Mouse (Mus musculus) cerebellum, adult 2 months (tissue): ENCODE measurements around the gene 1700013F07Rik. TPM values are rescaled to one million over a fixed set of nuclear protein-coding genes. Genes with fewer than 3 reads are reported as not detected.

Experiments used
- DNase-seq, 2 experiments: peaks; one replicate each; pipeline ENCODE4 v3.0.0; 2021
- H3K27ac ChIP-seq: fragments of 200-500 bp; 2 replicates; pipeline ENCODE4 v1.5.1; 2012; ENCODE audit warnings: low read length, control low read depth, inconsistent platforms; ENCODE audit not compliant: insufficient read depth
- H3K27me3 ChIP-seq: fragments of 200-500 bp; 2 replicates; pipeline ENCODE4 v1.6.1; 2012; ENCODE audit warnings: inconsistent platforms, mild to moderate bottlenecking, low read length, moderate library complexity; ENCODE audit not compliant: control insufficient read depth, insufficient read depth
- H3K4me1 ChIP-seq: fragments of 200-500 bp; 2 replicates; pipeline ENCODE4 v1.6.1; 2011; ENCODE audit warnings: low read length; ENCODE audit not compliant: control insufficient read depth, insufficient read depth
- H3K4me3 ChIP-seq: fragments of 200-500 bp; replicated peaks from 2 replicates; pipeline ENCODE3; 2011; ENCODE audit warnings: mild to moderate bottlenecking, low read depth, low read length, control low read depth; ENCODE audit not compliant: insufficient read depth
- CTCF ChIP-seq: fragments of 200-500 bp; IDR thresholded peaks from 2 replicates; pipeline ENCODE4 v1.5.1; 2011; ENCODE audit warnings: low read depth, mild to moderate bottlenecking, control low read depth, low read length, moderate library complexity, borderline replicate concordance; ENCODE audit not compliant: insufficient read depth
- POLR2A ChIP-seq: fragments of 200-500 bp; IDR thresholded peaks from 2 replicates; pipeline ENCODE4 v1.6.1; 2011; ENCODE audit warnings: low read length, control low read depth, borderline replicate concordance; ENCODE audit not compliant: insufficient read depth
- WGBS: fragments of 180-500 bp; shearing (Covaris S2); methylation state at CpG from one replicate; pipeline ENCODE4 v1.1.7; 2018; 5-methylcytosine and 5-hydroxymethylcytosine counted together
- polyA plus RNA-seq: library from polyadenylated mRNA; depleted of rRNA; stranded (reverse); fragments of >200 nt; gene quantifications from 2 replicates; pipeline ENCODE4 v1.2.3, GENCODE M21; 2012

Gene 1700013F07Rik
- polyA plus RNA-seq, 1 experiment, result 0.75 TPM

DNA sequence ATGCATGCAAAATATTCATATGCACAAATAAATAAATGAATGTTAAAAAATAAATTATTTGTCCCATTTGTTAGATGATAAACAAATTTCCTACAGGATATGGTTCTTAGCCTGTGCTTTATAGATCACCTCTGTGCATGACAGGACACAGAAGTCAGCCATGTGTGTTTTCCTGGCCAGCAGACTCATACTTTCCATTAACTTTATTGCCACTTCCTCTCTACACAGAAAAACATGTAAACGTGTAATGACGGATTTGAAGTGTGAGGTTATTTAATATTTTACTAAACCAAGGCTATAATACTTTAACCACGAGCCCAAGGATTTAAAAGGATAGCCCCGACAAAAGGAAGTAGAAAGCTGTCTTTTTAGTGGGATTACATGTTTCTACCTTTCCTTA is 30.0 kb upstream of the 1700013F07Rik start:
- Histone ChIP-seq H3K4me1 (peaks cover 3% of the 10 kb centered on the region; the same call in 1 of the 2 replicates), H3K27ac (no peak overlapping the region), H3K4me3 (no peak overlapping the region), H3K27me3 (no peaks in the 10 kb centered on the region; the same call in 1 of the 2 replicates)
- 92% methylated on average over 4 of the region's 4 CpGs for WGBS
- DNase-seq, result no peak
- TF ChIP-seq CTCF (no peak), POLR2A (no peak)

DNA sequence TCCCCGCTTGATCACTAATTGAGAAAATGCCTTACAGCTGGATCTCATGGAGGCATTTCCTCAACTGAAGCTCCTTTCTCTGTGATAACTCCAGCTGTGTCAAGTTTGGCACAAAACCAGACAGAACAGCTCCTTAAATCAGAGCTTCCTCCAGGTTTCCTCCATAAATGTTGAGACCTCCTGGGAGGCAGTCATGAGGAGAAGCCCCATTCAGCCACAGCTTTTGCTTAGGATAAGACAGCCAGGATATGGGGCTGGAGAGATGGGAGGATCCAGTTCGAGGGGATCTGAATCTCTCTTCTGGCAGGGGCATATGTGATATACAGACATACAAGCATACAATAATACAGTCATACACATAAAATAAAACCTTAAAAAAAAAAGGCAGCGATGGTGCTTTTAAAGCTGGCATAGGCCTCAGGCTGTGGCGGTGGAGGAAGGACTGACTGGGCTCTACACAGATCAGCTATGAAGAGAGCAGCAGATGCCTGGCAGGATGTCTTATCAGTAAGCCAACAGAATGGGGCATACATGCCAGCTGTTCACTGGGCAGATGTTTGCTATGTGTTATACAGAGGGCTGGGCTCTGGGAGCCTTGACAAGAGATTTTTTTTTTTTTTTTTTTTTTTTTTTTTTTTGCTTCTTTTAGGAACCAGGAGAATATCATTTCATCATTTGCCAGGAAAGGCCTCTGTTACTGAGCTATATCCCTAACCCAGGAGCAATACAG is 25.0 kb upstream of the 1700013F07Rik start:
- Histone ChIP-seq H3K27ac (no peak overlapping the region), H3K27me3 (no peaks in the 10 kb centered on the region; the same call in 1 of the 2 replicates), H3K4me1 (0 out of 2 replicates have a peak, but pooled peaks cover 2% of the 10 kb centered on the region), H3K4me3 (no peak overlapping the region)
- 80% methylated on average over 4 of the region's 4 CpGs for WGBS
- no peak for DNase-seq
- no peak for TF ChIP-seq POLR2A
- TF ChIP-seq CTCF, result no peak

DNA sequence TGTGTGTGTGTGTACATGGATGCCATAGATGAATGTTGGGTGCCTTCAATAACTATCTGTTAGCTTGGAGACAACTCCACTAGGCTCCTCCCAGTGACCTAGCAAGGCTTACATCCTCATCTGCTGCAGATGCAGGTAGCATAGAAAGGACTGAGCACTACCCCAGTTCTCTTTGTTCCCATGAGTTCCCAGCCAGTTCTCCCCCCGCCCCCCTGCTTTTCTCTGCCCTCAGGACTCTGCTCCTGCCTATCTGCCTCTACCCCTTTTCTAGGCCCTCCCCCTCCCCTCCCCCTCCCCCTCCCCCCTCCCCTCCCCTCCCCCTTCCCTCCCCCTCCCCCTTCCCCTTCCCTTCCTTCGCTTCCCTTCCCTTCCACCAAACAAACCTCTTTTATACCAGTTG is 23.8 kb upstream of the 1700013F07Rik start:
- H3K4me1 ChIP-seq, result 0 out of 2 replicates have a peak, but pooled peaks cover 2% of the 10 kb centered on the region
- DNase-seq, result no peak
- no peaks in the 10 kb centered on the region; the same call in 1 of the 2 replicates for H3K27me3 ChIP-seq
- H3K27ac ChIP-seq, result no peak overlapping the region
- no peak overlapping the region for H3K4me3 ChIP-seq
- TF ChIP-seq POLR2A (no peak), CTCF (no peak)
- WGBS, result 74% methylated on average over 2 of the region's 2 CpGs

DNA sequence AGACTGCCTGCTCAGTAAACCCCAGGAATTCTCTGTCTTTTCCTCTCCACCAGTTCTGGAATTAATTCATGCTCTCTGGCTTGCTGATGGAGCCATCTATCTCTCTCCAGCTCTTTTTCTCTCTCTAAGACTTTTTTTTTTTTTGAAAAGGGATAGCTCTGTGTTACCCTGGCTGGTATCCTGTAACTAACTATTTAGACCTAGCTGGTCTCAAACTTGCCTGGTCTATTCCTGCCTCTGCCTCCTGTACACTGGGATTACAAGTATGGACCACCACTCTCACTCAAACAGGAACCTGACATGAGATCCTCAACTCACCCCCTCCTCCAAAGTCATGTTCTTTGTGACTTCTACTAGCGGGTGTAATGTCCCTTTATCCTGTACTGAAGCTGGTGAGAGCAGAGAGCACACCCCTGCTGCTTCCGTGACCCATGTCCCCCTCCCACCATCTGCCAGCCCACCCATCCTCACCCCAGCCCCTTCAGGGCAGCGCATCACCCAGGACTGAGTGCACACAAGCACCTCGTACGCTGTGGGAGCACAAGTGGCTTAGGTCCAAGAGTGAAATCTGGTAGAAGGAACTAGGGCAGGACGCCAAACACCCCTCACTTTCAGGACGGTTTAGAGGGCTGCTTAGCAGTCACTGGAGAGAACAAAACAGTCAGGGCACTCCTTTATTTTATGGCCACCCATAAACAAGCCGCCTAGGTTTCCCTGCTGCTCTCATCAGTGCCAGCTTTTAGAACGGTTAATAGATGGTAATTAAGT is 23.1 kb upstream of the 1700013F07Rik start:
- no peak overlapping the region for H3K27ac ChIP-seq
- no peak for DNase-seq

DNA sequence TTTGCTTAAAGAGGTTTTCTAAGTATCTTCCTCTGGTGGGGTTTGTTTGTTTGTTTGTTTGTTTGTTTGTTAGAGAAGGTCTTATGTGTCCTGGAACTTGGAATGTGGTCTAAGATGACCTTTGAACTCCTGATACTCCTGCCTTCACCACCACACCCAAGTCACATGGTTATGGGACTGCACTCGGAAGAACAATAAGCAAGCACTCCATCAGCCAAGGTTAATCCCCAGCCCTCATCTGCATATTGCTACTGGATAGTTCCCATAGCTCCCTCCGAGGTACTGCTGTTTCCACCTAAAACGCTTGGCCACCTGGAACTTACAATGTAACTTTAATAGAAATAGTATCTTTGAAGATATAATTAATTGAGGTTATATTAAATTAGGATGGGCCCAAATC is 20.5 kb upstream of the 1700013F07Rik start:
- H3K27ac ChIP-seq, result no peak overlapping the region
- no peak overlapping the region for H3K4me3 ChIP-seq
- DNase-seq, result no peak
- no peak for TF ChIP-seq CTCF
- TF ChIP-seq POLR2A, result no peak
- H3K4me1 ChIP-seq, result 0 out of 2 replicates have a peak, but pooled peaks cover 2% of the 10 kb centered on the region
- no peaks in the 10 kb centered on the region; the same call in 1 of the 2 replicates for H3K27me3 ChIP-seq
- 85% methylated on average over 3 of the region's 3 CpGs for WGBS

More for the DNA sequence above, 23.1 kb upstream of the 1700013F07Rik start:
- TF ChIP-seq CTCF, result no peak
- no peak for TF ChIP-seq POLR2A
- Histone ChIP-seq H3K4me1 (0 out of 2 replicates have a peak, but pooled peaks cover 2% of the 10 kb centered on the region), H3K27me3 (no peaks in the 10 kb centered on the region; the same call in 1 of the 2 replicates), H3K4me3 (no peak overlapping the region)
- 15% methylated on average over 9 of the region's 9 CpGs for WGBS

DNA sequence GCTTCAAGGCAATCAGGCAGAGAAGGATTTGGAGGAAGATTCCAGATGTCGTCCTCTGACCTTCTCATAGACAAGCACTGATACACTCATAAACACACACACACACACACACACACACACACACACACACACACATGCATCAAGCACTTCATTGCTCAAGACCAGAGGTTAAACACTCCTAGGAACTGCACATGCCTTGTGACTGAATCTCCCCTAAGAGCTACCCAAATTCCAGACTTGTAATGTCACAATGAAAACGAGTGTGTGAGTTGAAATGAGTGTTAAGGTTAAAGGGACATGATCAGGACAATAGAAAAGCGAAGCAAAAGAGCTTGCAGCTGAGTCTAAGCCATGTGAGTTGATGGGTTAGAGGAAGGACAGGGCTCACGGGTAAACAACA is 15.7 kb upstream of the 1700013F07Rik start:
- Histone ChIP-seq H3K27me3 (no peaks in the 10 kb centered on the region; the same call in 1 of the 2 replicates), H3K27ac (no peak overlapping the region), H3K4me1 (no peaks in the 10 kb centered on the region), H3K4me3 (no peak overlapping the region)
- DNase-seq, result no peak
- TF ChIP-seq POLR2A (no peak), CTCF (no peak)
- 64% methylated on average over 4 of the region's 4 CpGs for WGBS

DNA sequence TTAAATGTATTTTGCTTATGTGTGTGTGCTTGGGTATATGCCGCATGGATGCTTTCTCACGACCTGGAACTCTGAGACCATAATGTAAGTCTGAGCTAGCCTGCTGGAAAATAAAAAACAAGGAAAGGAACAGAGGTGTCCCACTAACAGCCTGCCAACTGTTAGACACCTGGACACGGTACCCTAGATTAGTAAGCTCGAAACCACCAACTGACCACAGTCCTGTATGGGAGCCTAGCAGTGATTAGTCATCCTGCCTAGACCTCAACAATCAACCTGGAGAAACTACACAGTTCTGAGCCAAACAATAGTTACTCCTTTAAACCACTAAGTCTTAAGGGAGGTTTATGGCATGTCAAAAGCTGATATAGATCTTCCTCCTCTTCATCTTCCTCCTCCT is 10.5 kb upstream of the 1700013F07Rik start:
- H3K4me3 ChIP-seq, result no peak overlapping the region
- no peak overlapping the region for H3K27ac ChIP-seq
- H3K27me3 ChIP-seq, result no peaks in the 10 kb centered on the region; the same call in 1 of the 2 replicates
- no peaks in the 10 kb centered on the region for H3K4me1 ChIP-seq
- DNase-seq, result no peak
- 94% methylated on average over 4 of the region's 4 CpGs for WGBS
- TF ChIP-seq POLR2A (no peak), CTCF (no peak)

DNA sequence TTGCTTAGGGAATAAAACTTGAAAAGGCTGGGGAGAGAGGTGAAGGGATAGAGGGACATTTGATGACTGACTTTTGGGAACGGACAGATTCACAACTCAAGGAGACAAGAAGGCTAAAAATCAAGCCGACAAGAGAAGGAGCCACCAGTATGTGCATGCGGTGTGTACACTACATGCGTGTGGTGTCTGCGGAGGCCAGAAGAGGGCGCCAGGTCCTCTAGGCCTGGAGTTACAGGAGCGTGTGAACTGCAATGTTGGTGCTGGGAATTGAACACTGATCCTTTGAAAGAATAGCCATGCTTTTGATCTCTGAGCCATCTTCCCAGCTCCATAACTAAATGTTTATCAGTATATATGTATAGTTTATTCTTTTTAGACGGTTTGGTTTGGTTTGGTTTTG is 5.5 kb upstream of the 1700013F07Rik start:
- no peak for TF ChIP-seq CTCF
- TF ChIP-seq POLR2A, result no peak
- no peaks in the 10 kb centered on the region for H3K27me3 ChIP-seq
- no peaks in the 10 kb centered on the region for H3K4me1 ChIP-seq
- no peak overlapping the region for H3K4me3 ChIP-seq
- no peak overlapping the region for H3K27ac ChIP-seq
- 93% methylated on average over 8 of the region's 8 CpGs for WGBS
- no peak for DNase-seq
